Mouse (Mus musculus): ENCODE results near the gene Hectd4.

DNA sequence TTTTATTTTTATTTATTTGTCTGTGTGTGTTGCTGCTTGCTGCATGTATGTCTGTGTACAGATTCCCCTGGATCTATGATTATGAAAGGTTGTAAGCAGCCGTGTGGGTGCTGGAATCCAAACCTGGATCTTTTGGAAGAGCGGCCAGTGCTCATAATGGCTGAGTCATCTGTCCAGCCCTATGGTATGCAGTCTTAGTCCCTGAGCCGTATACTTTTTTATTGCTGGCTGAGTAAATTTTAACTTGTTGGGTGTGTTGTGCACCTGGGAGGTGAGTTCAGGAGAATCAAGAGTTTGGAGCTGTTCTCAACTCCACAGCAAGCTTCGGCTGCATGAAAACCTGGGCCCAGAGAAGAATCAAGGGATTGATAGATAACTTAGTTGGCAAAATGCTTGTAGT lies 191.0 kb downstream of the Hectd4 start:
- TF ChIP-seq CTCF (IDR thresholded peaks at IDR 0.05; ENCODE audit: borderline replicate concordance, control insufficient read depth, extremely low read depth, insufficient read depth, low read length, poor library complexity) (no peak), POLR2A (IDR thresholded peaks at IDR 0.05; ENCODE audit: control insufficient read depth, extremely low read depth, insufficient read depth, low read length, poor library complexity) (no peak)

All from thymus, adult 2 months (tissue).